Mouse (Mus musculus) left cerebral cortex, postnatal 14 days (tissue): ENCODE measurements around the gene Pum1. TPM values are rescaled to one million over a fixed set of nuclear protein-coding genes. Genes with fewer than 3 reads are reported as not detected.

Experiments used
- DNase-seq, 2 experiments: peaks; one replicate each; pipeline ENCODE4 v3.0.0; 2021 to 2022; ENCODE audit warnings: low spot score in 2 of 2, mixed read lengths in 1 of 2
- intact Hi-C: fragments of 180-260 bp; cut with DNase I; formaldehyde crosslinking; loops from one replicate; pipeline ENCODE4 v1.15.1; 2025
- total RNA-seq, 2 experiments: library from RNA; stranded (reverse); gene quantifications; 2 replicates each; pipeline ENCODE4 v1.2.3; 2021

Pum1 gene
- total RNA-seq, 2 experiments from 2014 or later, result 111 TPM

GRCm38 (mm10) chr4:130774822-130775221, 111.7 kb downstream of the Pum1 start:
- DNase-seq, result no peak
- intact Hi-C loops, result no loop called here

GRCm38 (mm10) chr4:130777647-130778046, 114.5 kb downstream of the Pum1 start:
- intact Hi-C loops, result no loop called here

GRCm38 (mm10) chr4:130779037-130779436, 115.9 kb downstream of the Pum1 start:
- peak in 1 of 2 experiments; percentile 52 for DNase-seq
- intact Hi-C loops, result no loop called here

More at GRCm38 (mm10) chr4:130777647-130778046, 114.5 kb downstream of the Pum1 start:
- no peak for DNase-seq

- intact Hi-C loops, result no loop called here
- DNase-seq, result no peak
Observed at GRCm38 (mm10) chr4:130782492-130782891, 119.4 kb downstream of the Pum1 start.

- intact Hi-C loops, result no loop called here
Observed at GRCm38 (mm10) chr4:130784755-130785154, 121.6 kb downstream of the Pum1 start.

GRCm38 (mm10) chr4:130787530-130787929, 124.4 kb downstream of the Pum1 start:
- DNase-seq, result no peak
- intact Hi-C loops, result no loop called here

More at GRCm38 (mm10) chr4:130784755-130785154, 121.6 kb downstream of the Pum1 start:
- DNase-seq, result peak; percentile 73 to 77

GRCm38 (mm10) chr4:130790180-130790579, 127.1 kb downstream of the Pum1 start:
- intact Hi-C loops, result loop anchor here (1.0 to 10.0 kb wide), 4 partner anchors 88 to 1045 kb away; partner anchors contain the start of gene Ptpru
- DNase-seq, result peak; percentile 86 to 92

GRCm38 (mm10) chr4:130791811-130792375, 128.8 kb downstream of the Pum1 start:
- no peak for DNase-seq
- intact Hi-C loops, result loop anchor here (2.0 to 10.0 kb wide), 2 partner anchors 155 to 1043 kb away; partner anchors contain the start of gene Ptpru

GRCm38 (mm10) chr4:130792376-130793179, 129.5 kb downstream of the Pum1 start, which contains the start of gene Sdc3:
TSS of gene Sdc3 (plus strand) at chr4:130792537.
- peak in 1 of 2 experiments; percentile 56 for DNase-seq
- intact Hi-C loops, result loop anchor here (10.0 kb wide), 1 partner anchor 1042 kb away; the partner anchor contains the start of gene Ptpru

GRCm38 (mm10) chr4:130793180-130793501, 130.0 kb downstream of the Pum1 start:
- intact Hi-C loops, result loop anchor here (10.0 kb wide), 1 partner anchor 1042 kb away; the partner anchor contains the start of gene Ptpru
- no peak for DNase-seq

- intact Hi-C loops, result loop anchor here (10.0 kb wide), 1 partner anchor 1040 kb away; the partner anchor contains the start of gene Ptpru
- DNase-seq, result no peak
Observed at GRCm38 (mm10) chr4:130794771-130795170, 131.7 kb downstream of the Pum1 start.

- DNase-seq, result no peak
- intact Hi-C loops, result loop anchor here (10.0 kb wide), 1 partner anchor 1039 kb away; the partner anchor contains the start of gene Ptpru
Observed at GRCm38 (mm10) chr4:130795970-130796369, 132.8 kb downstream of the Pum1 start.

GRCm38 (mm10) chr4:130797201-130798051, 134.3 kb downstream of the Pum1 start:
- intact Hi-C loops, result loop anchor here (10.0 kb wide), 1 partner anchor 1037 kb away; the partner anchor contains the start of gene Ptpru
- no peak for DNase-seq

GRCm38 (mm10) chr4:130798416-130798815, 135.3 kb downstream of the Pum1 start:
- intact Hi-C loops, result loop anchor here (10.0 kb wide), 1 partner anchor 1036 kb away; the partner anchor contains the start of gene Ptpru

GRCm38 (mm10) chr4:130799118-130799517, 136.0 kb downstream of the Pum1 start:
- intact Hi-C loops, result loop anchor here (10.0 kb wide), 1 partner anchor 1036 kb away; the partner anchor contains the start of gene Ptpru
- no peak for DNase-seq

More at GRCm38 (mm10) chr4:130798416-130798815, 135.3 kb downstream of the Pum1 start:
- no peak for DNase-seq

- intact Hi-C loops, result loop anchor here (10.0 kb wide), 1 partner anchor 1035 kb away; the partner anchor contains the start of gene Ptpru
- DNase-seq, result no peak
Observed at GRCm38 (mm10) chr4:130799582-130799981, 136.5 kb downstream of the Pum1 start.

GRCm38 (mm10) chr4:130800147-130800546, 137.0 kb downstream of the Pum1 start:
- intact Hi-C loops, result no loop called here
- DNase-seq, result no peak

GRCm38 (mm10) chr4:130801198-130801597, 138.1 kb downstream of the Pum1 start:
- intact Hi-C loops, result no loop called here
- DNase-seq, result no peak
